Mouse (Mus musculus) cerebellum, adult 11-12 months (tissue): ENCODE measurements at regions not wholly inside any gene's neighbourhood (a gene's known extent, or its start where the extent isn't known, plus 50 kb on each side); places are given as distances from the start of the nearest gene placed in this dataset.
"Not testable (repeated sequence)": the region's sequence is repeated elsewhere in the genome, so short reads cannot be mapped to it uniquely, and the experiment has no call there.

Experiments used
- DNase-seq: peaks from one replicate; pipeline ENCODE4 v3.0.0; 2022

GRCm38 (mm10) chr7:61615156-61615555 lies 731.2 kb upstream of the Ndn start:
- DNase-seq = no peak

GRCm38 (mm10) chr7:61644893-61645545 lies 701.4 kb upstream of the Ndn start:
- no peak for DNase-seq

- DNase-seq = no peak
These were observed 688.3 kb upstream of the Ndn start for GRCm38 (mm10) chr7:61658086-61658485.

GRCm38 (mm10) chr7:61683080-61683479 lies 663.3 kb upstream of the Ndn start:
- DNase-seq = no peak

- DNase-seq = no peak
These were observed 661.2 kb upstream of the Ndn start for GRCm38 (mm10) chr7:61685052-61685655.

GRCm38 (mm10) chr7:61726149-61726548 lies 620.2 kb upstream of the Ndn start:
- no peak for DNase-seq

GRCm38 (mm10) chr7:61737511-61737910 lies 608.9 kb upstream of the Ndn start:
- DNase-seq = no peak

GRCm38 (mm10) chr7:61739336-61739735 lies 607.0 kb upstream of the Ndn start:
- DNase-seq = not testable (repeated sequence)

- no peak for DNase-seq
These were observed 576.5 kb upstream of the Ndn start for GRCm38 (mm10) chr7:61769826-61770225.

- DNase-seq = no peak
These were observed 556.1 kb upstream of the Ndn start for GRCm38 (mm10) chr7:61790113-61790796.

- no peak for DNase-seq
These were observed 509.5 kb upstream of the Ndn start for GRCm38 (mm10) chr7:61836827-61837226.

GRCm38 (mm10) chr7:61837240-61837639 lies 509.1 kb upstream of the Ndn start:
- peak; percentile 10 for DNase-seq

GRCm38 (mm10) chr7:61851949-61852348 lies 494.4 kb upstream of the Ndn start:
- no peak for DNase-seq

- no peak for DNase-seq
These were observed 481.9 kb upstream of the Ndn start for GRCm38 (mm10) chr7:61864517-61864916.

GRCm38 (mm10) chr7:61866376-61866775 lies 480.0 kb upstream of the Ndn start:
- no peak for DNase-seq

- no peak for DNase-seq
These were observed 470.1 kb upstream of the Ndn start for GRCm38 (mm10) chr7:61876220-61876619.

GRCm38 (mm10) chr7:61877311-61878065 lies 468.9 kb upstream of the Ndn start:
- DNase-seq = peak; percentile 72

GRCm38 (mm10) chr7:61878095-61878494 lies 468.3 kb upstream of the Ndn start:
- DNase-seq = no peak

- DNase-seq = no peak
These were observed 467.8 kb upstream of the Ndn start for GRCm38 (mm10) chr7:61878585-61878984.
